Mouse (Mus musculus): ENCODE measurements around the gene Zfr.
A peak's percentile ranks its signal among the peaks of the same experiment; 100 is the strongest.

The Zfr gene

DNA sequence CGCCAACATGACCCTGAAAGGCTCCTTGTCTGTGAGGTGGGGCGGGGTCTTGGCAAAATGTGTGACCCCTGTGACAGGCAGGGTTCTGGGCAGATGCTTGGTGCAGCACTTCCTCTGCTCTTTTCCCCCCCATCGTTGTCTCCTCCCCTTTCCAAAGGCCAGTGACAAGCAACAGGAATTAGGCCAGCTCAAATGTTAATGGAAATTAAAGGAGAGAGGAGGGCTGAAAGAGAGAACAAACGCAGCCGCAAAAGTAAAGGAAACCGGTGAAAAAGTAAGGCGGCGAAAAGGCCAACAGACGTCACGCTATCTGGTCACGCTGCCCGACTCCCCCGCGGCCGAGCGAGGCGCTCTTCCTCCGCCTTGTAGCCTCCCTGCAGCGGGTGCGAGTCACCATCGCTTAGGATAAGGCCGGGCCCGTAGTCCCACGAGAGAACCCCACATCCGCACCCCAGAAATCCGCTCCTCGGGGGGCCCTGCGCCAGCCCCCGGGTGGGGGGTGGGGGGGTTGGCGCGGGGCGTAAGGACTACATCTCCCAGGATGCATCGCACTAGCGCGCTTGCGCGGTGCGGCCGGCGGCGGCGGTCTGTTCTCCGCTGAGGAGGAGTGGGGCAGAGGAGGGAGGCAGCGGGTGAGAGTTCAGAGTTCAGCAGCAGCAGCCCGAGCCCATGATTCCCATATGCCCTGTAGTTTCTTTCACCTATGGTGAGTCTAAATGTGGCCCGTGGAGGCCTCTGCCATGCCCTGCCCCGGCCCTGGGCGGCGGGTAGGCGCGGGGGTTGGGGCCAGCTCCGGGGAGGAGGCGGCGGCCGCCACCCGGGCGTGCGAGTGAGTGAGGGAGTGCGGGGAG is at the start of gene Zfr:
Gene Zfr (plus strand): TSS at position 590 of the 851 bp plus-strand sequence.
- DNase-seq = peak; percentile 90 to 94

- DNase-seq = no peak
Observed at GRCm38 (mm10) chr15:12067971-12068370, 49.7 kb upstream of the Zfr start.

- no peak for DNase-seq
Observed at GRCm38 (mm10) chr15:12068395-12069218, 49.0 kb upstream of the Zfr start.

- DNase-seq = no peak
Observed at GRCm38 (mm10) chr15:12072709-12073336, 44.8 kb upstream of the Zfr start.

DNA sequence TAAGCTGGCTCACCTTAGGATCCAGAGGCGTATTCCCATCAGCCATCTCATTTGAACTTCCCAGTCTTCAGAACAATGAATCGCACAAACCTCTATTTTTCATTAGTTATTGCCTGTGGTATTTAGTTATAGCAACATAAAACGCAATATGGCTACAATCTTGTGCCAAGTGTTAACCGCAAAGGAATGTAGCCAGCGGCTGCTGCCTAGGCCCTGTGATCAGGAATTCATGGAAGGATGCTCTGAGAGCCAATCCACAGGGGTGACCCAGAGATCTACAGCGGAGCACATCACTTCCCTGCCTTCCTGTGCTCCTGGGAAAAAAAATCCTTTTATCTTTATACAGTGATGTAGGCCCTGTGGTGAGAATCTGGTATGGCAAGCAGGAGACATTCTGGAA is 43.2 kb upstream of the Zfr start:
- no peak for DNase-seq

DNA sequence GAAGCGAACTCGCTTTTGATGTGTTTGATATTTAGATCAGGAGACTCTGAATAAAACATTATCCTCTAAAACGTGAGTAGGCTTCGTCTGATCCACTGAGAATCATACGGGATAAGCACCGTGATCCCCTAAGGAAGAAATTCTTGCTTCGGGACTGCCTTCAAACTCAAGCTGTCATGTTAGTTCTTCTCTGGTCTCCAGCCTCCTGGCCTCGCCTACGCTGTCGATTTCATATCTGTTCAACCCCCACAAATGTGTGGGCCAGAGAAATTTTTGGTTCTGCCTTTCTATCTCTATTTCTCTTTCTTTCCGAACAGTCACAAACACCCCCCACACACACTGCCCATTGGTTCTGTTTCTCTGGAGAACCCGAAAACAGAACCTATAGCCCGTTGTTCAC is 35.3 kb upstream of the Zfr start:
- no peak for DNase-seq

DNA sequence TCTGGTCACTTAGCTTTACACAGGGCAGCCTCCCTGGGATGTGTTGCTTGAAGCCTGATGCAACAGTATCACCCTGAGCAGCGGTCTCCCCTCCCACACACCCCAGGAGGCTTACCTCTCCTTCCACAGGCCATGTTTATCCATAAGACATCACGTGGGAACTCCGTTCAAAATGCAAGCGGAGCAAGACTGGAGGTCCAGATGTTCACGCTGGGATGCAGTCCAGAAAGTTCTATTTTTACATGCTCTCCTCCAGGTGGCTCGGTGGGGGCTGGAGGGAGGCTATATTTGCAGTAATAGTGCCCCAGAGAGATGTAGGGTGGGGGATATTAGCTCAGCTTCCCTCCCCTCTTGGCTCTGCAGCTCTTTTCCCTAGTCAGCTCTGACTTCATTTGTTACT is 33.5 kb upstream of the Zfr start:
- DNase-seq = no peak

GRCm38 (mm10) chr15:12084859-12085258 is 32.8 kb upstream of the Zfr start:
- peak; percentile 78 to 80 for DNase-seq

DNA sequence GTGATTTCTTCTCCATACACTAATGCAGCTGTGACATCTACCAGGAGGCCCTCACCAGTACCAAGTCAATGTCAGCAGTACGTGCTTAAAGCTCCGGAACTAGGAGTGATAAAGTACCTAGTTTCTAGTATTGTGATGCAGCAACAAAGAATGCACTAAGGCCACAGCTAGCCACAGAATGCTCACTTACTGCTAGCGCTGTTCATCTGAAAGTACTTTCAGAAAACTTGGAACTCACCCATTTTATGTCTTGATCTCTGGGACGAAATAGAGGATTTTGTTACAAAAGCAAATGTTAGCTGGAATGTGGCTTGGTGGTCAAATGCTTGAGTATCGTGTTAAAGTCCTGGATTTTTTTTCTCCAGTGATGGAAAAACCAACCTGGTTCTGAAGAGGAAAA is 30.0 kb upstream of the Zfr start:
- no peak for DNase-seq

DNA sequence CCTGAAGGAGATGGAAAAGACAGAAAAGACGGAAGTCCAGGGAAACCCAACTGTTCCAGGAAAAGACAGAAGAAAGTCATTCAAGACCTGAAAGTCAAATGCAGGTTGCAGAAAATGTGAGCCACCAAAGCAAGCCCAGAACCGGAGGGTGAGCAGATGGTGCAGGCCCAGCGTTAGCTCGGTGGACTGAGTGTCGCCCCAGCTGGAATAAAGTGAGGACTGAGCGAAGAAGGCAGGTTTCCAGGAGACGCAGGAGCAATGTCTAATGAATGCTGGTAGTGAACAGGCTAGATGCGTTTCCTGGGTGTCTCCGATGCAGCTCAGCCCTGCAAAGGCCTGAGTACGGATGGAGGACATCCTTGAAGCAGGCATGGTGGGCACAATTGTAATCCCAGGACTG is 29.5 kb upstream of the Zfr start:
- no peak for DNase-seq

DNA sequence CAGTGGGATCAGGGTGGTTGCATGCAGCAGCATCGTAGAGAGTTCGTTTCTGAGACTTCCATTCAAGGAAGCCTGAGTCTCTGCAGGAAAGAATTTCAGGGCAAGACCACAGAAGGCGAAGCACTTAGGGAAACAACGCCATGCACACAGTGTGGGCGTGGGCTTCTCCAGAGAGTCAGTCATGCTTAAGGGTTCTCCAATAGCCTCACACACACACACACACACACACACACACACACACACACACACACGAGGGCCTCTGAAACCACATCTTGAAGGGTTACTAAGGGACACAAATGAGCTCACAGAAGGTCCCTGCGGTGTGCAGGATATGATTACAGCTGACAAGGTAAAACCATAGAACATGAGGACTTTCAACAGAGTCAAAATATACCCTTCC is 27.5 kb upstream of the Zfr start:
- DNase-seq = no peak

- peak in 1 of 2 experiments; percentile 15 for DNase-seq
Observed at GRCm38 (mm10) chr15:12090981-12091669, 26.5 kb upstream of the Zfr start.

GRCm38 (mm10) chr15:12091781-12092458 is 25.7 kb upstream of the Zfr start:
- DNase-seq = peak; percentile 80 to 81

DNA sequence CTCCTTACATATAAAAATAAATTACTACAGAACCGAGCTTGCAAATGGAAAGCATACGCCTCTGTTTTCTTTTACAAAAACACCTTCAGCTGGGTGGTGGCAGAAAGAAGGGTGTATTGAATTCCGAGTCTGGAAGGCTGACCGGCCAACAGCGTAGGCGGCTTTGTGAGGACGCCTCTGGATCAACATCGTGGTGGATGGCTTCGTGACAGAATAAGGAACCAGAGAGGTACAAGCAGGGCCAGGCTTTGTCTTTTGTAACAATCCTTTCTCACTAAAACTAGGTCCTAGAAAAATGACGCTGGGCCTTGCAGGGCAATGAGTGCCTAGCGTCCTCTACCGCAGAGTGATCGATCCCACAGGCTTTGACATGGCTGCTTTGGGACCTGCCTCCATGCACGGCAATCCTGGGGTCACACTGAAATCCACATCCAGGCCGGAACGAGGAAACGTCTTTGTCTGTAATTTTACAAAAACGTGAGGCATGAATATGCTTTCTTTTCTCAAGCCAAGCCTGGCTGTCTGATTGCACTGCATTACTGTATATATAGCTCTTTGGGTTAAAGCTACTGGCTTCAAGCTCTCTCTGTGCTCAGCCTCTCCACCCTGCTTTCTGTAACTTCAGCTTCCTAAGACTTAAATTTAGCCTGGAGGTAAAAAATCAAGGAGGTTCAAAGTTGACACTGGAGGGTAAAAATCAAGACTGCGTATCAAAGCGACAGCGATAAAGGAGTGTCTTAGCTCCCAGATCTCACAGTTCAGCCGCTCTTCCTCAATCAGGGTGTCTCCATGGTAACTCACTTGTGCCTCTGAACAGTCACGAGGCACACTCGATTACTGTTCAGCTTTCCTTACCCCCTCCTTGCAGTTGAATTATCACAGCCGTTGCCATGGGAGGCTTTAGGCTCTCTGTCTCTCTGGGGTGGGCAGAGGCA is 24.3 kb upstream of the Zfr start:
- DNase-seq = no peak

DNA sequence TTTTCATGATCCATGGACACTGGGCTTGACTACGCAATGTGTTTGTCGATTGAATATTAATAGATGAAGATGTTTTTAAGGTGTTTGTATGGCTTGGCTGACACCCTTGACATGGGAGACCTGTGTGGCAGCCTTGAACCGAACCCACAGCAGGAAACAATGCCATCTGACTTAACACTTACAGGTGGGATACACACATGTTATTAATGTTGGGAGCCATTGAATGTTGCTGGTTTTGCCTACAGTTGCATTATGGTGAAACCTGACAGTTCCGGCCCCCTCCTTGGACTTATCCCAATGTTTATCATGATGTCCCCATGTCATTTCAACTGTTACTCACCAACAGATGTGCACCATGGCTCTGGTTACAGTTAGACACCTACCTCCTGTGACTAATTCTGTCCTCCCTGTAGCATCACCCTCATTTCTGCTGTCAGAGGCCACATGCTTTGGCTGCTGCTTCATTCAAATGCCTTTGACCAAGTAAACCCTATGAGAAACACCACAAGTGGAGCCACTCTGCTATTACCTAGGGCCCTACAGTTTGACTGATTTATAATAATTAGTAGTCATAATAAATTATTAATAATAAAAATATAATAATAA is 23.6 kb upstream of the Zfr start:
- no peak for DNase-seq

DNA sequence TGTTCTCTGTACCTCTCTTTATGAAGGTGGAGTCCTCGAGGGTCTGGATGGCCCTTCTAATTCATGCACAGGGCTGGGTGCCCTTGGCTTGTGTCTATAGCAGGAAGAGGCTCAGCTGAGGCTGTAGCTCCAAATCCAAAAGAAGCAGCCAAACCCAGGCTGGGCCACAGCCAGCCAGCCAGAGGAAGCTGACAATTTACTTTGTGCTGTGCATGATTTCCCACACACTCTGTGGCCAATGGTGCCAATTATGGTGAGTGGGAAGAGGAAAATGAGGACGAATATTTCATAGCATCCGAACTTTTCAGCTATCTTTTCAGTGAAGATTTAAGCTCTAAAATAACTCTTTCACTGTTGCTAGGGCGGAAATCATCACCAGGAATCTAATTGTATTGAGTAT is 21.2 kb upstream of the Zfr start:
- DNase-seq = no peak

DNA sequence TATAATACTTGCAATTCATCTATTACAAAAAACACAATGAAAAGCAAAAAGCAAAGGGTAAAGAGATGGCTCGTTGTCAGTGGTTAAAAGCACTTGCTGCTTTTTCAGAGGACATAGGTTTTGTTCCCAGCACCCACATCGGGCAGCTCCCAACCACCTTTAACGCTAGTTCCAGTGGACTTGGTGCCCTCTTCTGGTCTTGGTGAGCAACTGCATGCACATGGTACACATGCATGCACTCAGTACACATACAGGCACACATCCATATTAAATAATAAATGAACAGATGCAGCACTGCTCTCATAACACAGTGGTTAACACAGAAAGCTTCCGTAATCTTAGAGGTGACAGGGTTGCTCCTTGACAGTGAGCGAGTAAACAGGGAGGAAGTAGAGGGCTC is 20.3 kb upstream of the Zfr start:
- no peak for DNase-seq

DNA sequence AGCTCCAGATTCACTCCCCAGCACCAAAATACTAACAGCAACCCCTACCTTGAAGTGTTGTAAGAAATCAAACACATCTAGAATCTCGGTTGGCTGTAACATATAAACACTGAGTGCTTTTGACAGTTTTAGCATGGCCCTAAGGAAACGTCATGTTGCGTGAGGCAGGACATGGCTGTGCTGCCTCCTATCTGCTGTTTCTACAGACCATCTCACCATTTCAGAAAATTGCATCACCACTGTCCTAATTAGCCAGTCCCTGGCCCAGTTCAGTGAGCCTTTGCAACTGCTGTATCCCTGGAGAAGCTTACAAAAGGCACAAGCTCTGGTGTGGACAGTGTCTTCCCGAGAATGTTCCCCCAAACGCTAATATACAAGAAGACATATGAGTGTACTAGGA is 16.7 kb upstream of the Zfr start:
- no peak for DNase-seq

DNA sequence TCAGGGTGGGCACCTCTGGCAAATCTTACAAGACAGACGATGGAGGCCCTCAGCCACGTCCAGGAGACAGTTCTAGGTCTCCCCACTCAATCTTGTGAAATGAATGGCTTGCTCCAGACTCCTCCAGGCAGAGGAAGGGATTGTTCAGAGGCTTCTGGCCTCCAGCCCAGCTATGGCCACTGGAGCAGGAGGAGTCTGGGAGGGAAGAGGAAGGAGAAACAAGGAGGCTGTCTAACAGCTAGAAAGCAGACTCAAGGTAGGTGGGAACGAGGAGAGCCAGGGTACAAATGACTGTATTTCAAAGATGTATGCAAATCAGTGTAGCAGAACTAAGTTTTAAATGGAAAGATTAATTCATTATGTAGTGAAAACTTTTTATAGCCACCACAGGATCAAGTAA is 13.9 kb upstream of the Zfr start:
- DNase-seq = no peak

- no peak for DNase-seq
Observed at GRCm38 (mm10) chr15:12104827-12105226, 12.8 kb upstream of the Zfr start.

DNA sequence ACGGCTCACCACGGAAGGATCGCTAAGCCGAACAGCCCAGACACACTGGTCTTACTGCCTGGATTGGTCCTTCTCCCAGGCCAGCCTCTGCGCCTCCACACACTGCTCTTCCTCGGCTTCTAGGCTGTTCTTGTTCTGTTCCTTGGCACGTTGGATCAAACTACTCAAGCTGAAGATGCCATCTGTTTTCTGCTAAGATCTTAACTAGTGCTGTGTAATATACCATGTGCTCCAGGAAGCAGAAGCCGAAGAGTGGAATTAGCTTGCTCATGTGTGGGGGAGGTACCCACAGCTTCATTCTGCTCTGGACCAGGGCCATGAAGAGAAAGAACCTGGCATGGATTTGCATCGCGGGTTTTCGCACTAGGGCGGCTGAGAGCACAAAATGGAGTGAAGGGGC is 11.2 kb upstream of the Zfr start:
- no peak for DNase-seq
